Mouse (Mus musculus) forebrain, embryonic 11.5 days (tissue): Measurements from ENCODE around the gene Itga7. TPM values are rescaled to one million over a fixed set of nuclear protein-coding genes. Genes with fewer than 3 reads are reported as not detected.

Source experiments
- ATAC-seq: fragments of 200-750 bp; cut with Nextera tagmentation; replicated peaks from 2 replicates; pipeline ENCODE4 v1.8.0; 2017; ENCODE audit warnings: moderate TSS enrichment; ENCODE audit not compliant: low FRiP score
- DNase-seq: peaks from one replicate; pipeline ENCODE4 v3.0.0-alpha.2; 2017; ENCODE audit warnings: low spot score
- H3K27ac ChIP-seq: fragments of 300-500 bp; sonication (generic); 2 replicates; pipeline ENCODE4 v1.5.1; 2014; ENCODE audit warnings: low read depth, low read length
- H3K27me3 ChIP-seq: fragments of 300-500 bp; sonication (generic); 2 replicates; pipeline ENCODE4 v1.6.1; 2014; ENCODE audit warnings: mild to moderate bottlenecking, low read length, mixed read lengths; ENCODE audit not compliant: control insufficient read depth, insufficient read depth
- H3K36me3 ChIP-seq: fragments of 300-500 bp; sonication (generic); 2 replicates; pipeline ENCODE4 v1.6.1; 2014; ENCODE audit warnings: mild to moderate bottlenecking, low read length, moderate library complexity, mixed read lengths; ENCODE audit not compliant: control insufficient read depth, insufficient read depth
- H3K4me1 ChIP-seq: fragments of 300-500 bp; sonication (generic); replicated peaks from 2 replicates; pipeline ENCODE4 v1.6.1; 2014; ENCODE audit warnings: low read length, mixed read lengths; ENCODE audit not compliant: control insufficient read depth, insufficient read depth
- H3K4me2 ChIP-seq: fragments of 300-500 bp; sonication (generic); 2 replicates; pipeline ENCODE4 v1.6.1; 2014; ENCODE audit warnings: low read depth, mild to moderate bottlenecking, low read length, moderate library complexity, mixed read lengths; ENCODE audit not compliant: severe bottlenecking
- H3K4me3 ChIP-seq: fragments of 300-500 bp; sonication (generic); 2 replicates; pipeline ENCODE4 v1.5.1; 2014; ENCODE audit warnings: low read depth, low read length
- H3K9ac ChIP-seq: fragments of 300-500 bp; sonication (generic); 2 replicates; pipeline ENCODE4 v1.6.1; 2014; ENCODE audit warnings: low read length
- H3K9me3 ChIP-seq: fragments of 300-500 bp; sonication (generic); 2 replicates; pipeline ENCODE4 v1.6.1; 2016; ENCODE audit warnings: low read length, mixed read lengths; ENCODE audit not compliant: control insufficient read depth
- WGBS: fragments of 180-500 bp; shearing (Covaris S2); extraction: QIAGEN DNeasy Blood & Tissue Kit; methylation state at CpG from one replicate; pipeline ENCODE4 v1.1.7; 2014; 5-methylcytosine and 5-hydroxymethylcytosine counted together
- polyA plus RNA-seq: library from polyadenylated mRNA; unstranded; fragments of >200 nt; fragmentation: Nextera tagmentation; extraction: Ambion mirVana; gene quantifications from 2 replicates; pipeline ENCODE4 v1.2.1, GENCODE M21; 2014

Itga7 gene
- polyA plus RNA-seq, 1 experiment from 2014 or later = 0.69 TPM

DNA sequence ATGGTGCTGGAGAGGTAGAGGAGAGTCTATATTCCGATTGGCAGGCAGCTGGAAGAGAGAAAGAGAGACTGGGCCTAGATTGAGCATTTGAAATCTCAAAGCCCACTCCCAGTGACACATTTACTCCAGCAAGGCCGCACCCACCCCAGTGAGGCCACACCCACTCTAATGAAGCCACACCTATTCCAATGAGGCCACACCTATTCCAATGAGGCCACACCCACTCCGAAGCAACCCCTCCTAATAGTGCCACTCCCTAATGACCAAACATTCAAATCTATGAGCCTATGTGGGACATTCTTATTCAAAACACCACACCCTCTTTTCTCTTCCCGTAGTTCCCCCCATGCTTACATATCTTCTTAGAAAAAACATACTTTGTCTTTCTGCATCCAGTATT, 13.9 kb downstream of the Itga7 start:
- Histone ChIP-seq H3K4me3 (no peak overlapping the region), H3K9me3 (no peaks in the 10 kb centered on the region), H3K9ac (no peak overlapping the region), H3K4me1 (no peaks in the 10 kb centered on the region), H3K4me2 (no peak overlapping the region), H3K36me3 (no peaks in the 10 kb centered on the region), H3K27me3 (no peaks in the 10 kb centered on the region), H3K27ac (no peak overlapping the region)
- WGBS = 92% methylated on average over 4 of the region's 4 CpGs
- ATAC-seq (no peak), DNase-seq (no peak)

GRCm38 (mm10) chr10:128950208-128950887, 16.7 kb downstream of the Itga7 start:
- ATAC-seq = no peak
- Histone ChIP-seq H3K27me3 (no peaks in the 10 kb centered on the region), H3K36me3 (no peaks in the 10 kb centered on the region), H3K9ac (no peak overlapping the region), H3K4me2 (no peak overlapping the region), H3K27ac (no peak overlapping the region), H3K4me3 (no peak overlapping the region), H3K9me3 (no peaks in the 10 kb centered on the region), H3K4me1 (no peaks in the 10 kb centered on the region)
- 74% methylated on average over 16 of the region's 16 CpGs for WGBS
- DNase-seq = no peak

DNA sequence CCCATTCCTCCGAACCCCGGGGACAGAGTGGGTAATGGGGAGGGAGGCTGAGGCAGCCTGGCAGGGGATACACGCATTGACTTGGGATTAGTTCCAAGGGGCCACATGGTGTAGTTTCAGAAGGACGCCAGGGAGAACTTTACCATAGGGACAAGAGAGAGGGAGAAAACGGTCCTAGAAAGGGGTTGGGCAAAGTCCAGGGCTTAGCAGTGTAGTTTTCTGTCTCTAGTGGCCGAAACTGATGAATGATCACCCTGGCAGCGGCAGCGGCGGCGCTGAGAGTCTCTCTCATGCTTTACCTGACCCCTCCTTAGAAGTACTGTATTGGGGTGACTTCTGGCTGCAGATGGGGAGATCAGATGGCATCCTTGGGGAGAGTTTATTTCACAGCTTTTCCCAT, 24.7 kb downstream of the Itga7 start:
- no peaks in the 10 kb centered on the region for H3K27me3 ChIP-seq
- H3K36me3 ChIP-seq = no peaks in the 10 kb centered on the region
- H3K27ac ChIP-seq = no peak overlapping the region
- no peak overlapping the region for H3K4me2 ChIP-seq
- no peak for ATAC-seq
- no peak overlapping the region for H3K9ac ChIP-seq
- H3K4me3 ChIP-seq = no peak overlapping the region
- 82% methylated on average over 10 of the region's 10 CpGs for WGBS
- H3K9me3 ChIP-seq = no peaks in the 10 kb centered on the region
- H3K4me1 ChIP-seq = no peaks in the 10 kb centered on the region
- DNase-seq = peak; percentile 40

GRCm38 (mm10) chr10:128960142-128960541, 26.5 kb downstream of the Itga7 start:
- Histone ChIP-seq H3K9ac (no peak overlapping the region), H3K4me2 (no peak overlapping the region), H3K4me3 (no peak overlapping the region), H3K27ac (no peak overlapping the region), H3K4me1 (no peaks in the 10 kb centered on the region), H3K36me3 (no peaks in the 10 kb centered on the region), H3K27me3 (no peaks in the 10 kb centered on the region), H3K9me3 (no peaks in the 10 kb centered on the region)
- 85% methylated on average over 4 of the region's 4 CpGs for WGBS
- DNase-seq (peak; percentile 25), ATAC-seq (no peak)

GRCm38 (mm10) chr10:128960590-128961584, 27.3 kb downstream of the Itga7 start, which contains the start of gene Mettl7b:
Mettl7b (minus strand) TSS chr10:128960988.
- H3K27me3 ChIP-seq = no peaks in the 10 kb centered on the region

DNA sequence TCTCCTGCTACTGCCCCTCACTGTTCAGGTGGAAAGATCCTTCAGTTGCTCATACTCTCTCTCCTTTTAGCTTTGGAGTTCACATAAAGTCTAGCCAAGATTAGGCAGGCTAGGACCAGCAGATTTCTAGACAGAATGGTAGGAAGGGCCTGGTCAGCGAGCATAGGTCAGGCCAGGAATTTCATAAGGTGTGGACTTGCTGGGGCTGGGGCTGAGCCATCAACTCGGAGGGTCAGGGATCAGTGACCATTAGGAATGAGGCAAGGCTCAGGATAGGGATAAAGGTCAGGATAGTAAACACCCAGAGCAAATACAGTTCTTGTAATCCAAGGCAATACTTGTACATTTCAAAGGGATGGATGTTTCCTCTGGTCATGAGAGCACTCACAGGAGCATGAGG, 31.3 kb downstream of the Itga7 start:
- no peaks in the 10 kb centered on the region for H3K36me3 ChIP-seq
- H3K4me3 ChIP-seq = no peak overlapping the region
- no peak for DNase-seq
- no peak overlapping the region for H3K27ac ChIP-seq
- ATAC-seq = no peak
- H3K4me2 ChIP-seq = no peak overlapping the region
- no peaks in the 10 kb centered on the region for H3K9me3 ChIP-seq
- no peak overlapping the region for H3K9ac ChIP-seq
- H3K4me1 ChIP-seq = no peaks in the 10 kb centered on the region
- H3K27me3 ChIP-seq = no peaks in the 10 kb centered on the region
- 72% methylated on average over 2 of the region's 2 CpGs for WGBS

More at GRCm38 (mm10) chr10:128960590-128961584, 27.3 kb downstream of the Itga7 start, which contains the start of gene Mettl7b:
- no peak for DNase-seq
- ATAC-seq = no peak
- 86% methylated on average over 12 of the region's 12 CpGs for WGBS
- Histone ChIP-seq H3K36me3 (no peaks in the 10 kb centered on the region), H3K4me1 (no peaks in the 10 kb centered on the region), H3K4me2 (no peak within 1 kb of the TSS), H3K9ac (no peak within 1 kb of the TSS), H3K4me3 (no peak within 1 kb of the TSS), H3K9me3 (no peaks in the 10 kb centered on the region), H3K27ac (no peak within 1 kb of the TSS)

DNA sequence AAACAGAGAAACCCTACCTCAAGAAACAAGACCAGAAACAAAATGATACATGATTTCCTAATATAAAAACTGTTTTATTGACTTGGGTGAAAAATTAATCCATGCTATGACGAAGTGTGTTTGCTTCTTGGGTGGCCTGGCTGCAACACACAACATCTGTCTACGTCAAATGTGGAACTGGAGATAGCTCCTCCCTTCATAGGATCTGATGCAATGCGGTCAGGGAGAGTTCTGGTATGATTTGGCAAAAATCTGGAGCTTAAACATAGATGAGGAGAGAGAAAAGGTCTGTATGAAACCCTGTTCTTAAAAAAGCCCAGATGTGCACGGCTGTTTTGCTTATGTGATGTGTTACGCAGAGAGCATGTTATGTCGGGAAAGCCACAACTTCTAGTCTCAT, 32.3 kb downstream of the Itga7 start:
- H3K27me3 ChIP-seq = no peaks in the 10 kb centered on the region
- ATAC-seq (no peak), DNase-seq (no peak)
- no peaks in the 10 kb centered on the region for H3K9me3 ChIP-seq
- no peaks in the 10 kb centered on the region for H3K36me3 ChIP-seq
- no peak overlapping the region for H3K4me3 ChIP-seq
- H3K9ac ChIP-seq = no peak overlapping the region
- WGBS = 87% methylated on average over 6 of the region's 6 CpGs
- H3K4me1 ChIP-seq = no peaks in the 10 kb centered on the region
- H3K27ac ChIP-seq = no peak overlapping the region
- H3K4me2 ChIP-seq = no peak overlapping the region

DNA sequence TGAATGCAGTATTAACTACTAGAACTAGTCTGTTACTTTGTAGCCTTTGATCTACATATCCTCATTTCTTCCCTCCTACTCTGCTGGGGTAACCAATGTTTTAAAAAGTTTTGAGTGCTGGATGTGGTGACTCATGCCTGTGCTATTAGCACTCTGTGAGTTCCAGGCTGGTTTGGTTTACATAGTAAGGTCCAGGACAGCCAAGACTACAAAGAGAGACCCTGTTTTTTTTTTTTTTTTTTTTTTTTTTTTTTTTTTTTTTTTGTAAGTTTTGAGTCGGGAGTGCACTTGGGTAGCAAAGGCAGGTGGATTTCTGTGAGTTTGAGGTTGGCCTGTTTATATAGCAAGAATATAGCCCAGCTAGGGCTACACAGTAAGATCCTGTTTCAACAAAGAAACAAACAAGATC, 34.7 kb downstream of the Itga7 start:
- WGBS = 72% methylated on average over 1 of the region's 1 CpGs
- Histone ChIP-seq H3K9me3 (no peaks in the 10 kb centered on the region), H3K27ac (no peak overlapping the region), H3K9ac (no peak overlapping the region), H3K4me2 (no peak overlapping the region), H3K36me3 (no peaks in the 10 kb centered on the region), H3K4me3 (no peak overlapping the region), H3K27me3 (no peaks in the 10 kb centered on the region), H3K4me1 (no peaks in the 10 kb centered on the region)
- DNase-seq (no peak), ATAC-seq (no peak)
